Mouse (Mus musculus) midbrain, embryonic 12.5 days (tissue): ENCODE results near the gene Mettl7a3. TPM values are rescaled to one million over a fixed set of nuclear protein-coding genes. Genes with fewer than 3 reads are reported as not detected.
"Not testable (repeated sequence)": the region's sequence is repeated elsewhere in the genome, so short reads cannot be mapped to it uniquely, and the experiment has no call there.

Source experiments
- ATAC-seq: fragments of 200-750 bp; cut with Nextera tagmentation; 2 replicates; pipeline ENCODE4 v1.8.0; 2017; ENCODE audit warnings: low read depth, moderate TSS enrichment, moderate library complexity; ENCODE audit not compliant: low FRiP score
- H3K27ac ChIP-seq: fragments of 300-500 bp; sonication (generic); replicated peaks from 2 replicates; pipeline ENCODE4 v1.5.1; 2016; ENCODE audit warnings: mild to moderate bottlenecking
- H3K27me3 ChIP-seq: fragments of 300-500 bp; sonication (generic); 2 replicates; pipeline ENCODE4 v1.6.1; 2016; ENCODE audit warnings: mild to moderate bottlenecking
- H3K36me3 ChIP-seq: fragments of 300-500 bp; sonication (generic); 2 replicates; pipeline ENCODE4 v1.6.1; 2016
- H3K4me1 ChIP-seq: fragments of 300-500 bp; sonication (generic); 2 replicates; pipeline ENCODE4 v1.6.1; 2016
- H3K4me2 ChIP-seq: fragments of 300-500 bp; sonication (generic); replicated peaks from 2 replicates; pipeline ENCODE4 v1.6.1; 2016; ENCODE audit warnings: mild to moderate bottlenecking, moderate library complexity
- H3K4me3 ChIP-seq: fragments of 300-500 bp; sonication (generic); 2 replicates; pipeline ENCODE4 v1.5.1; 2016; ENCODE audit warnings: mild to moderate bottlenecking
- H3K9ac ChIP-seq: fragments of 300-500 bp; sonication (generic); replicated peaks from 2 replicates; pipeline ENCODE4 v1.6.1; 2016; ENCODE audit warnings: mild to moderate bottlenecking, moderate library complexity
- H3K9me3 ChIP-seq: fragments of 300-500 bp; sonication (generic); 2 replicates; pipeline ENCODE4 v1.6.1; 2016; ENCODE audit warnings: mild to moderate bottlenecking
- WGBS: fragments of 180-500 bp; shearing (Covaris S2); methylation state at CpG from one replicate; pipeline ENCODE4 v1.1.7; 2016; 5-methylcytosine and 5-hydroxymethylcytosine counted together
- polyA plus RNA-seq: library from polyadenylated mRNA; unstranded; fragments of >200 nt; fragmentation: Nextera tagmentation; extraction: Ambion mirVana; gene quantifications from 2 replicates; pipeline ENCODE4 v1.2.1, GENCODE M21; 2016

Gene Mettl7a3
- polyA plus RNA-seq, 1 experiment from 2014 or later, result not detected

DNA sequence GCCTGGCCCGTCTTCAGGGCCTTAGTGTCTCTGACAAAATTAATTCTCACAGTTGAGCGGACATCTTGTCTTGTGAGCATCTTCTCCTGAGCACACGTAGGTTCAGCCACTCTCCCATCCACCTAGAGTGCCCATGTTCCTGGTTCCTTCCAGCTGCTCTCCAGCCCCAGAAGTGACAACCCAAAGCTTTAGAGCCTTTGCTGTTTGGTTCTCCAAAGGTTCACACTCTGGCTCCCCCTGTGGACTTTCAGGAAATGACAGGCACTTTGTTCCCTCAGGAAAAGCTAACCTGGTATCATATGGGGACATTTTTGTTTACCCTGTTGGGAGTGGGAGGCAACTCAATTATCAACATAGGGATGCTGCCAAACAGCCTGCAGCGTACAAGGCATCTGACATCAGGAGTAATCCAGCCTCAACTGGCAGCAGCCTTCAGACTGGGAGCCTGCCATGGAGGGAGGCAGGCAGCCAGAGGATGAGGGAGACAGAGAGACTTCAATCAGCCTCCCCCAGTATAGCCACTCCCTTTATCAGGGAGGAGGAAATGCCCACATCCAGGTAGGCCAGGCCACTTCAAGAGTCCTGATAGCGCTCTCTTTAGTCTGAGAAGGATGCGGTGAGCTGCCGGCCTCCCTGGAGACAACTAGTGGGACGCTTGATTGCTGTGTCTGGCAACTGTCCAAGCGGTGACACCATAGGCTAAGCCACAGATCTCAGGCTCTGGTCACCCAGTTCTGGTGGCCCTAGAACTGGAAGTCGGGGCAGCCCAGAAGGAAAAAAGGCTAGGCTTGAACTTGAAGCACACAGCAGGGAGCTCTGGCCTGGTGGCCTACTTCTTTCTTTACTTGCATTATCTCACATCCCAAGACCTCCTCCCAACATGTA, 2.4 kb upstream of the Mettl7a3 start:
- not testable (repeated sequence) for H3K9me3 ChIP-seq, H3K27ac ChIP-seq, H3K4me1 ChIP-seq, H3K27me3 ChIP-seq, H3K4me2 ChIP-seq, H3K9ac ChIP-seq, H3K4me3 ChIP-seq, ATAC-seq, H3K36me3 ChIP-seq
- 48% methylated on average over 3 of the region's 10 CpGs for WGBS

DNA sequence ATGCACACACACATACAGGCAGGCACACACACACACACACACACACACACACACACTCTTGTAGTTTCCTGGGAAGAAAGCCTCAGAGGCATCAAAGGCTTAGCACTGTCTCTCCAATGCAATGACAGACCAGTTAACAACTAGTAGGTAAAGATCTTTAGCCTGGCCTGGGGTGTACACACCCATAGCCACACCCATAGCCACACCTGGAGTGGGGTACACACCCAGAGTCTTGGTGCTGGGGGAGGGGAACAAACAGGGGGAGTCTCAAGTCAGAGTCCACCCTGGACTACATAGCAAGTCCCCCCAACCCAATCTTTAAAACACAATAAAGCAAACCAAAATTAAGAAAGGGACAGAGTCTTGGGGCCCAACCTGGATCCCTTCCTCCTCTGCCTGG, 2.6 kb downstream of the Mettl7a3 start:
- H3K27me3 ChIP-seq, H3K4me1 ChIP-seq, H3K4me2 ChIP-seq, H3K27ac ChIP-seq, H3K36me3 ChIP-seq, H3K9me3 ChIP-seq, H3K9ac ChIP-seq, H3K4me3 ChIP-seq, ATAC-seq: not testable (repeated sequence)

DNA sequence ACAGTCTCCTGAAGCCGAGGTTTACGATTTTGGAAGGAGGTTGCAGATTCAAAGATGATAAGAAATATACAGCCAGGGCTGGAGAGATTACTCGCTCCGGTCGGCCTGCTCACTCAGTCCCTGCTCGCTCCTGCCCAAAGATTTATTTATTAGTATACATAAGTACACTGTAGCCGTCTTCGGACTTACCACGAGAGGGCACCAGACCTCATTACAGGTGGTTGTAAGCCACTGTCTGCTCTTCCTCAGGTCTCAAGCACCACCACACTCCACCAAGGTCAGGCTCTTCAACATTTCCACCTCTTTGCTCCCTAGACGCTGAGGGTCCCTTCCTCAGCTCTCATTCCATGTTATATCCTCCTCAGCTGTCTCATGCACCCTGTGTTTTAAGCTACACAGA, 3.1 kb downstream of the Mettl7a3 start:
- 39% methylated on average over 10 of the region's 10 CpGs for WGBS
- H3K36me3 ChIP-seq, H3K4me3 ChIP-seq, H3K27me3 ChIP-seq, H3K9ac ChIP-seq, H3K4me2 ChIP-seq, H3K27ac ChIP-seq, H3K4me1 ChIP-seq, H3K9me3 ChIP-seq, ATAC-seq: not testable (repeated sequence)

DNA sequence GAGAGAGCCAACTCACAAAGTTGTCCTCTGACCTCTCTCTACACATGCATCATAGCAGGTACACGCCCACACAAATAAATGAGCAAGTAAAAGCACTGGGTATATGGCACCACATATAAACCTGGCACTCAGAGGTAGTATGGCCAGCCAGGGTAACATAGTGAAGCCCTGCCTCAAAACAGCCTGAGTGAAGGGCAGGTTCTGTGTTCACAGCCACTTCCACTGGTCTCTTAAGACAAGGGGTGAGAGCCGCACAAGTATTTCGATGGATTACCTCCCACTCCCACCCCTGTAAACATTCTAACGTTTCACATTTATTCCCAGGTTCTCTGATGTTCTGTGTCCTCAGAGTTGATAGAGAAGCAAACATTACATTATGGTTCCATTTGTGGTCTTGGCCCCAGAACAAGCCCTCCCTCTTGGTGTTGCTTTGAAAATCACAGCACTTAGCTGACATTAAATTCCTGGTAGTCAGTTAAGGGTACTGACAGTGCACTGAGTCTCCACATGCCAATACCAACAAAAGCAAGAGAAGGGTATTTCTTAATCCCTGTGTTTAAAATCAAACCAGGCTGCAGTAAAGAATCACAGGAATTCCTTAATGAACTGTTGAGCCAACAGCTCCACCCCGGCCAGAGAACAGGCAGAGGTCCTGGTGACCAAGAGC, 6.7 kb downstream of the Mettl7a3 start:
- ATAC-seq, H3K4me1 ChIP-seq, H3K4me2 ChIP-seq, H3K27ac ChIP-seq, H3K4me3 ChIP-seq, H3K9me3 ChIP-seq, H3K9ac ChIP-seq, H3K27me3 ChIP-seq, H3K36me3 ChIP-seq: not testable (repeated sequence)
- 80% methylated on average over 4 of the region's 5 CpGs for WGBS

DNA sequence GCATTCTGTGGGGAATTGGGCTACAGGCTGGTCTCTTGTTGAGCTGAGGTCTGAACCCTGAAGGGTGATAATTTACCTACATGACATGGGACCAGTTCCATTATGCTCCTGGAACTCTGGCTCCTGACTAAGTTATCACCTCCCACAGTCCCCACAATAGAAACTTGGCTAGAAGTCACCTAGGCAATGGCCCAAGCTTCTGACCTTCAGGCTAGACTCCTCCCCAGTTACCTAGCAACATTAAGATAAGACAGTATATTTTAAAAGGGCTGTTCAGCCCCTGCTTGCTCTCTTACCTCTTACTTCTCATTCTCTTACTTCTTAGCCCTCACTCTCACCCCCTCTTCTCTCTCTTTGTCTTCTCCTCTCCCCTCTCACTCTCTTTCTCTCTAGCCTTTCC, 10.8 kb downstream of the Mettl7a3 start:
- Histone ChIP-seq H3K4me1 (no peaks in the 10 kb centered on the region), H3K27me3 (no peaks in the 10 kb centered on the region), H3K36me3 (no peaks in the 10 kb centered on the region), H3K9me3 (no peaks in the 10 kb centered on the region), H3K4me3 (no peak overlapping the region), H3K9ac (no peak overlapping the region), H3K4me2 (no peak overlapping the region), H3K27ac (no peak overlapping the region)
- ATAC-seq, result no peak

DNA sequence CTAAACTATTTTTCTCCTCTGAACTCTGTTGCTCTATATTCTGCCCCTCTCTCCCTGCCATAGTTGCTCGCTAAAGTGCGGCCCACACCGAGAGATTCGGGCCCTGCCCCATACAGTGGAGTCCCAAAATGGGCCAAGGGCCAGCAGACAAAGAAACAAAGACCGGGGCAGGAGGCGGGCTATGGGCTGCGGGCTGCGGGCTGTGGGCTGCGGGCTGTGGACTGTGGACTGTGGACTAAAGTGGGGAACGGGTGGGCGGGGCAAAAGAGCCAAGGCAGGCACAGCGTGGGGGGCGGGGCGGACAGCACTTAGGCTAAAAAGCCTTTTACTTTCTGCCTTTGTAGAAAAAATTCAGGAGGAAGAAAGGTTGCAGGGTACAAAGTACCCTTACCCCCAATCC, 12.0 kb downstream of the Mettl7a3 start:
- Histone ChIP-seq H3K27me3 (no peaks in the 10 kb centered on the region), H3K27ac (no peak overlapping the region), H3K4me2 (no peak overlapping the region), H3K9ac (no peak overlapping the region), H3K4me3 (no peak overlapping the region), H3K9me3 (no peaks in the 10 kb centered on the region), H3K36me3 (no peaks in the 10 kb centered on the region), H3K4me1 (no peaks in the 10 kb centered on the region)
- WGBS, result 77% methylated on average over 14 of the region's 14 CpGs
- ATAC-seq, result no peak

DNA sequence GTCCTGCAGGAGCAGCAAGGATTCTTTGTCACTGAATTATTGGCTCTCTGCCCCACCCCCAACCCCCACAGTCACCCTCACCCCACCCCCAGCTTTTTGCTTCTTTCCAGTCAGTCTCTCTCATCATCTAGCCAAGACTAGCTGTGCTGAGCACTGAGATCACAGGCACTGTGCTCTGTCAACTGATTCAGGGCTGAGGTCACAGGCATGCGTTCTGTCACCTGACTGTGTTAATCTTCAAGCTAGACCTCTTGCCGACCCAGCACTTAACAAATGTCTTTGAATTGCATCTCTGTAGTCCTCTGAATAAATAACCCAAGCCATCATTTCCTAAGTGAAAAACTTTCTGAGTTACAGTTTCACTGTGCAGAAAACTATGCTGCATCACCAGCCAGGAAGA, 14.8 kb downstream of the Mettl7a3 start:
- no peak for ATAC-seq
- H3K27me3 ChIP-seq, result no peaks in the 10 kb centered on the region
- no peaks in the 10 kb centered on the region for H3K4me1 ChIP-seq
- H3K4me2 ChIP-seq, result no peak overlapping the region
- H3K9me3 ChIP-seq, result no peaks in the 10 kb centered on the region
- no peak overlapping the region for H3K27ac ChIP-seq
- H3K4me3 ChIP-seq, result no peak overlapping the region
- H3K9ac ChIP-seq, result no peak overlapping the region
- WGBS, result 56% methylated on average over 2 of the region's 2 CpGs
- H3K36me3 ChIP-seq, result no peaks in the 10 kb centered on the region

DNA sequence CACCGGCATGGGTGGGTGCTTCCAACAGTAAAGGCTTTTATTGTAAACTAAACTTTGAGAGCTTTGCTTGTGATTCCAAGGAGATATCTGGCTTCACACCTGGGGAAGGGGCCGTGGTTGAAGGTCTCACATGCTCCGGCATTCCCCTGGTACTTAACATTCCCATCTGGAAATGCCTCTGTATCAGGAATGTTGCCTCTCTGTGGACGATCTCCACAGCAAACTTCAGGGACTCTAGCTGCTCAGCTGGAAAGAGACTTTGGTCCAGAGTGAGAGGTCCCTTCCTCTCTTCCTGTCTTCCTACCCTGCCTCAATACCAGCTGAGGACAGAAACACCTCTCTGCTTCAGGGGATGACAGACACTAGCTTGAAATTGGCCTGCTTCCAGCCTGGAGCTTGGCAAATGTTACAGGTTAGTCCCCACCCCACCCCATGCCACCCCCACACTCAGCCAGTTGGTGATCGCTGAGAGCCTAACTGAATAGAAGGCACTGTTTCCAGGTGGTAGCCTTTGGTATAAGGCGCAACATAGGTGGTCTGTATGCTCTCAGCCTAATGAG, 16.9 kb downstream of the Mettl7a3 start:
- Histone ChIP-seq H3K4me1 (no peaks in the 10 kb centered on the region), H3K9ac (no peak overlapping the region), H3K27ac (no peak overlapping the region), H3K9me3 (no peaks in the 10 kb centered on the region), H3K36me3 (no peaks in the 10 kb centered on the region), H3K4me2 (no peak overlapping the region), H3K4me3 (no peak overlapping the region), H3K27me3 (no peaks in the 10 kb centered on the region)
- no peak for ATAC-seq
- 78% methylated on average over 6 of the region's 6 CpGs for WGBS

DNA sequence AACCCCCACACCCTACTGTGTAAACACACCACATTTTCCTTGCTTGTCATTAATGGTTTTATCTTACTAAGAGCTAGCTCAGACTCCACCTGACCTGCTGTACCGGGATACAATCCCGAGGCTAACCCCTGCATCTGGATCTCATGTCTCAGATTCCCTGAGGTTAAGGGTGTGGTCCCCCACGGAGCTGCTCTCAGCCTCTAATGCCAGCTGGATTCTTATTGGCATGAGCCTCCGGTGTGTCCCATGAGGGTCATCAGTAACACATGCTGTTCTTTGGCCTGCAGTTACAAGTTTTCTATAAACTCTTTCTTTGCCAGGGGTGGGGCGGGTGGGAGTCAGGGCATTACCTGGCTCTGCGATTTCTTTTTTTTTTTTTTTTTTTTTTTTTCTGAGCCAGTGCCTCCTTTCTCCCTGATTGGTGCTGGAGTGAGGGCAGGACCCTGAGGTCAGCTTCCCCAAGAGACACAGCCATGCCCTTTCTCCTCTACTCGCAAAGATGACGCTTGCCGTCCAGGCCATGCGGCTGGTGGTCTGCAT, 18.1 kb downstream of the Mettl7a3 start, which contains the start of the genes Methig1 and Mettl7a2:
Gene Methig1 (plus strand): TSS at position 439 of the 540 bp plus-strand sequence.
Gene Mettl7a2 (plus strand): TSS at position 490 of the 540 bp plus-strand sequence.
- H3K4me3 ChIP-seq, result no peak within 1 kb of the TSS
- no peaks in the 10 kb centered on the region for H3K36me3 ChIP-seq
- H3K4me2 ChIP-seq, result no peak within 1 kb of the TSS
- WGBS, result 87% methylated on average over 9 of the region's 10 CpGs
- H3K27me3 ChIP-seq, result no peaks in the 10 kb centered on the region
- no peak within 1 kb of the TSS for H3K9ac ChIP-seq
- ATAC-seq, result no peak
- no peaks in the 10 kb centered on the region for H3K4me1 ChIP-seq
- H3K27ac ChIP-seq, result no peak within 1 kb of the TSS
- H3K9me3 ChIP-seq, result no peaks in the 10 kb centered on the region

DNA sequence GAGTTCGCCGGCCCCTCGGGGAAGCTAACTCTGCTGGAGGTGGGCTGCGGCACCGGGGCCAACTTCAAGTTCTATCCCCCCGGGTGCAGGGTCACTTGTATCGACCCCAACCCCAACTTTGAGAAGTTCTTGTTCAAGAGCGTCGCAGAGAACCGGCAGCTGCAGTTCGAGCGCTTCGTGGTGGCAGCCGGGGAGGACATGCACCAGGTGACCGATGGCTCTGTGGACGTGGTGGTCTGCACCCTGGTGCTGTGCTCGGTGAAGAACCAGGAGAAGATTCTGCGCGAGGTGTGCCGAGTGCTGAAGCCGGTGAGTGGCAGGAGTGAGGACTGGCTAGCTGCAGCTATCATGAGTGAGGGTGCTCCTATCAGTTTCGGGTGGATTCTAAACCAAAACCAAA, 18.7 kb downstream of the Mettl7a3 start:
- WGBS, result 91% methylated on average over 17 of the region's 22 CpGs

DNA sequence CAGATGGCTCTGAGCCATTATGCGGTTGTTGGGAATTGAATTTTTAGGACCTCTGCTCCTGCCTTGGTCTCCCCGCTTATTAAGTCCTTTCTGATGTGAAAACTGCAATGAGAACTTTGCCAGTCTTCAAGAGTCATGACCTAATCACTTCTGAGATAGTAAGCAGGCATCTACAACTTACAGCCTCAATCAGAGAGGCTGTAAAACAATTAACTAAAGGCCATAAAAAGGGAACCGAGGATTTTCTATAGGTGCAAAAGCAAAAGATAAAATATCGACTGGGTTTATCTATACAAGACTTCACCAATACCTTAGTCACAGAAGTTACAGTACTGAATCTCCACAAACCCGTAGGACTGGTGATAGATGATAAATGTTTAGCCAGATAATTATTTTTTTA, 21.1 kb downstream of the Mettl7a3 start:
- Histone ChIP-seq H3K9ac (no peak overlapping the region), H3K4me2 (no peak overlapping the region), H3K4me1 (no peaks in the 10 kb centered on the region), H3K27ac (no peak overlapping the region), H3K9me3 (no peaks in the 10 kb centered on the region), H3K27me3 (no peaks in the 10 kb centered on the region), H3K4me3 (no peak overlapping the region), H3K36me3 (no peaks in the 10 kb centered on the region)
- ATAC-seq, result no peak
- WGBS, result 92% methylated on average over 5 of the region's 5 CpGs

More for the DNA sequence above, 18.7 kb downstream of the Mettl7a3 start:
- H3K36me3 ChIP-seq, H3K4me2 ChIP-seq, H3K9ac ChIP-seq, H3K4me1 ChIP-seq, H3K27ac ChIP-seq, ATAC-seq, H3K4me3 ChIP-seq, H3K9me3 ChIP-seq, H3K27me3 ChIP-seq: not testable (repeated sequence)

DNA sequence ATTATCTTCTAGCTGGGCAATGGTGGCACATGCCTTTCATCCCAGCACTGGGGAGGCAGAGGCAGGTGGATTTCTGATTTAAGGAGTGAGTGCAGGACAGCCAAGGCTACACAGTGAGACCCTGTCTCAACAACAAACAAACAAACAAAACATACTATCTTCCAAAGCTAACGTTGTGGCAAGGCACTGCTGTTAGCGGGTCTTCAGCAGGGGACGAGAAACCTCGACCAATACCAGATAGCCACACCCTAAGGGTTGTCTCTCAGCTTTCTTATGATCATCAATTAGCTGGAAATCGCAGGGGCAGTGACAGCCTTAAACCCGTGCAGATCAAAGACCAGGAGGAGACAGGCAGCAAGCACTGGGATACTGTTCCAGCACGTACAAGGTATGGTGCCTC, 29.5 kb downstream of the Mettl7a3 start, which contains the start of gene Higd1c:
Gene Higd1c (plus strand): TSS at position 301 of the 400 bp plus-strand sequence.
- ATAC-seq, result no peak
- Histone ChIP-seq H3K4me2 (no peak within 1 kb of the TSS), H3K36me3 (no peaks in the 10 kb centered on the region), H3K4me3 (no peak within 1 kb of the TSS), H3K4me1 (no peaks in the 10 kb centered on the region), H3K27ac (no peak within 1 kb of the TSS), H3K27me3 (no peaks in the 10 kb centered on the region), H3K9ac (no peak within 1 kb of the TSS), H3K9me3 (no peaks in the 10 kb centered on the region)
- WGBS, result 81% methylated on average over 7 of the region's 7 CpGs
